Mouse (Mus musculus): ENCODE results near the gene Sema5b. TPM values are rescaled to one million over a fixed set of nuclear protein-coding genes. Genes with fewer than 3 reads are reported as not detected.

Gene Sema5b
- polyA plus RNA-seq, 1 experiment = not detected

DNA sequence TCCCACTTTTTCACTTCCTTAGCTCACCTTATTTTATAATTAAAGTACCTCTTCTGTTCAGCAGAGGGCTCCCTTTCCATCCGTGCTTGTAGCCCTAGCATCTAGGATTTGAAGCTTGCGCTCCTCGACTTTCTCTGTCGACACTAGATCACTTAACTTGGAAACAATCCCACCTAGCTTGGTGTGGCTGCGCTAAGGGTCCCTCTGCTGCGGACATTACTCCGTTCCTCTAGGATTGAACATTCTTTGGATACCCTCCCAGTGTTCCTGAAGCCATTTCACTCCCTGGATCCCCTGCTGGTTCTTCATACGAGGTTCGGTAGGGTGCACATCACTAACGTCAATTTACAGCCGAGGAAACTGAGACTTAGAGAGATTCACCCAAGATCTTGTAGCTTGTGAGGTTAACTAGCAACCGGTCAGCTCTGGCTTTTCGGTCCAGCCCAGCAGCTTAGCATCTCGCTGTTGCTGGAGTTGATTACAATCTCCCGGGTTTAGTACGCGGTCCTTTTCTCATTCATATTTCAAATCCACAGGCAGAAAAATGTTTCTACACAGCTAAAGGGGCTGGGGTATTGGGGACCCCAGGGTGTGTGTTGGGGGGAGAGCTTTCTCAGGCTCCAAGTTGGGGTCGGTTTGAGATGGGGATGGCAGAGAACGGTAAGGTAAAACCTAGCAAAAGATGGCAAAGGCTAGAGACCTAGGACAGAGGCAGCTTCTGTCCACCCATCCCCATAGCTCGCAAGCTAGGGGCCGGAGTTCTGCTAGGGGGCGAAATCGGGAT, 420 bp upstream of the Sema5b start:
- no peak for TF ChIP-seq GATA1 (IDR thresholded peaks at IDR 0.05; ENCODE audit: low read length)

DNA sequence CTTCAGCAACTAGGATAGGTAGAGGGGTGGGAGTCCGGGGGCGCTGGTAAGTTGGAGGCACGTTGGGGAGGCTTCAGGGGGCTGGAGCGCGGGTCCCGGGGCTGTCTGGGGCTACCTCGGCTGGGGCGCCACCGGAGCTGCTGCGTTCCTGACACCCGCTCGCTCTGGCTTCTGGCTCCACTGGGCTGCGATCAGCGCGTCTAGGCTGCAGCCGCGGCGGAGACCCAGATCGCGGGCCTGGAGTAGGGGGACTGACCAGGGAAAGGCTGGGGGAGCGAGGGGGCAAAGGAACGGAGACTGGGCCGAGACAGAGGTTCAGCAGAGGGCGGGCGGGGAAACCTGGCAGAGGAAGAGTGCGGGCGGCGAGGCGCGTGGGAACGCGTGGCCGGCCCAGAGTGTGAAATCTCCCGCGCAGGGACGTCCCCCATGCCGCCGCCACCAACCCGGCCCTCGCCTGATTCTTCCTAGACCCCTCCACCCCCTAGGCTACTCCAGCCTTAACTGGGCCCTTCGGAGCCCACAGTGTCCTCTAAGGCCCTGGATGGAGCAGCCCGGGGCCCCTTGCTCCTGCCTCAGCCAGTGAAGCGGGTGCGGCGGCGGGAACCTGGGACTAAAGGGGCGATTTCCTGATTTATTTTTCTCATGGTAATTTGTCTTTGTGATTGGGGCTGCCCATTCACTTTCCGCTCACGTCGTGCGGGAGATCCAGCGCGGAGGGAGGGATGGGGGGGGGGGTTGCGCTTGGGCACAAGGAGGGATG, 896 bp downstream of the Sema5b start:
- no peak for TF ChIP-seq GATA1 (IDR thresholded peaks at IDR 0.05; ENCODE audit: low read length)

DNA sequence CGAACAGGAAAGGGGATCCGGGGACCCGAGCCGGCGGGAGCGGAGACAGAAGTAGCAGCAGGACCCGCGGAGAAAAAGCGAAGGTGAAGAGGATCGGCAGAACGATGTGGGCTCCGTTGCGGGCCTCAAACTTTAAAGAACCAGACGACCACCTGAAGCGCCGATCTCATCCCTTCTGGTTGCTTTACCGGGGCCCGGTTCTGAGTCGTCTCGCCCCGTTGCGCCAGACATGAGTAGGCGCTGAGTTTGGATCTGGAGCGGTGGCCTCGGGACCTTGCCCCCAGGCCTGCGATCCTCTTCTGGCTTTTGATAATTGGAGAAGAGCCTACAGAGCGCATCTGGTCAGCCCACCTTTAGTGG, 1.5 kb downstream of the Sema5b start:
- no peak for TF ChIP-seq GATA1 (IDR thresholded peaks at IDR 0.05; ENCODE audit: low read length)

DNA sequence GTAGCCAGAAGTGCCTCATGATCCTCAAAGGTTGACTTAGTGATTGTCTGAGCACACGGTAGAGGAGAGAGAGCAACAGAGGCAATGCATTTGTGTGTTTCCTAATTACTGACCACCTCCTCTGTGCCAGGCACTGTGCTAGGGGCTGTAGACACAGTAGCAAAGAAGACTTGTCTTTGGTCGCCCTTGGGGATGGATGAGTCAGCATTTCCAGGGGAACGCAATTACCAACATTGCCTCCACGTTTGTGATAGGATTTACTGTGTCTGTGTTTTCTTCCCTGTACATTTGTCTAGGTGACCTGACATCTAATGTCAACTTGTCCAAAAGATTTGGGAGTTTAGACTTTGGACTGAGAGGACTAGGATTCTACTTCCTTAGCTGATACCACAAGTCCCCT, 4.8 kb downstream of the Sema5b start:
- no peak for TF ChIP-seq GATA1 (IDR thresholded peaks at IDR 0.05; ENCODE audit: low read length)

DNA sequence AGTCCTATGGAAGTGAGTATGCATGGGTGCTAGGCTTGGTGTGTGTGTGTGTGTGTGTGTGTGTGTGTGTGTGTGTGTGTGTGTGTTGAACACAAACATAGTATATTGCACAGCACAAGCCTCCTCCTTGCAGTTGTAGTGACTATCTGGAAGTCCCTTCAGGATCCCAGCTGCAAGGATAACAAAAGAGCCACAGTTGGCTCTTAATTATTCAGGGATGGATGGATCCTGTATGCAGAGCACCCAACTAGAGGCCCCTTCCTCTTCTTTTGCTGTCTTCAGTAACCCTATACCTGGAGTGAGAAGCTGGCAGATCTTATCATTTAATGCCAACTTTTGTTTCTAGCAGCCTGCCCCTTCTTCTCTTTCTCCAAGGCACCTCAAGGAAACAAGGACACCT, 7.0 kb downstream of the Sema5b start:
- TF ChIP-seq GATA1 (IDR thresholded peaks at IDR 0.05; ENCODE audit: low read length) = no peak

- no peak for TF ChIP-seq GATA1 (IDR thresholded peaks at IDR 0.05; ENCODE audit: low read length)
These were observed 8.4 kb downstream of the Sema5b start for GRCm38 (mm10) chr16:35549354-35549753.

- TF ChIP-seq GATA1 (IDR thresholded peaks at IDR 0.05; ENCODE audit: low read length) = no peak
These were observed 14.9 kb downstream of the Sema5b start for GRCm38 (mm10) chr16:35555596-35556482.

DNA sequence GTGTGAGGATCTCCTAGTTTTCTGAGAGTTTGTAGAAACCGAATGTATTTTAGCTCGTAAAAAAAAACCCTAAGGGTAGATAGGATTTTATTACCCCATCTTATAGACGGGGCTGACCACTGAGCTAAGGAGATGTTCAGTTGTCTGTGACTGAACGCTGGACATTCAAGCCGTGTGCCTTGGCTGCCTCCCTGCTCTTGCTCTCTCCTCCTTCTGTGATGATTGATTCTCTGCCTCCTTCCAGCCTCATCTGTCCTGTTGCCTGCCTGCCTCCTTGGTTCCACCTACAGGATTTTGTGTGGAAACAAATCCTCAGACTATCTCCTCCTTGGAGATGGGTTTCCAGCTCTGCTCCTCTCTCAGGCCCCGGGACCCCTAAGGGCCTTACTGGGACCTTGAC, 16.1 kb downstream of the Sema5b start:
- TF ChIP-seq GATA1 (IDR thresholded peaks at IDR 0.05; ENCODE audit: low read length) = no peak

DNA sequence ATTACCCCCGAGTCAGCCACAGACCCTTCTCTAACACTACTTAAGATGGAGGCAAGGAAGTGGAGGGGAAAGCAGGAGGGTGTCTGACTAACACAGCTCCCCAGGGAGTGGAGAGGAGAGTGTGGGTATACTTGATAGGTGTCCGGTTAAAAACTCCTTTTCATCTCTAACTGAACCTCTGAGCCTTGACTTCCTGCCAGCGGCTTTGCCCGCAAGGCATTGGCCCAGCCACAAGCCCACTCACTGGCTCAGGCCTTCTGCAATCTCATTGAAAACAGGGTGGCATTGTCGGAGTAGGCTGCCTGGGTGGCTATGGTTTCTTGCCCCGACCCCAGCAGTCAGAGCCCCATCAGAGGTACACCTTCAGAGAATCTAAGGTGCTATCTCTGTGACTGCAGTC, 20.6 kb downstream of the Sema5b start:
- TF ChIP-seq GATA1 (IDR thresholded peaks at IDR 0.05; ENCODE audit: low read length) = no peak

- TF ChIP-seq GATA1 (IDR thresholded peaks at IDR 0.05; ENCODE audit: low read length) = no peak
These were observed 23.4 kb downstream of the Sema5b start for GRCm38 (mm10) chr16:35564246-35564905.

DNA sequence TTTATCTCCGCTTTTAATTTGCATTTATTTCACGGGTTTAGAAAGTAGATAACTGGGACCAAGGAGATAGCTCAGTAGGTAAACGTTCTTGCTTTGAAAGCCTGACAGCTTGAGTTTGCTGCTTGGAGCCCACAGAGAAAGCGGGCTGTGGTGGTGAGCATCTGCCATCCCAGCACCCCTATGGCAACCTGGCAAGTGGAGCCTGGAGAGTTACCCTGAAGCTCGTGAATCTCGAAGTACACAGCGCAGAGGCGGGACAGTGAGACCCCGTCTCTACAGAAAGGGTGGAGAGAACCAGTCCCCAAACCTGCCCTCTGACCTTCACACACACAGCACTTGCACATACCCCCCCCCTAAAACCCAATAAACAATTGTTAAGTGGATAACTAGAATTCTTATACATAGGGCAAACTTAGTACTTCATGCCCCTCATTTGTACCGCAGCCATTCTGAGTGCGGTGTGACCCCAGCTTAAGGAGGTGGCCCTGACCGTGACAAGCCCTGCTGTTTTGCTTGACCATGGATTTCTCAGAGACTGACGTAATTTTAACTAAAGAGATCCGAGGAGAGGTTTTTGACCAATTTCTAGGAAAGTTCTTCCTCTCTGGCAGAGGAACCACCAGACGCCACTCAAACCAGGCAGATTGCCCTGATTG, 27.4 kb downstream of the Sema5b start:
- TF ChIP-seq GATA1 (IDR thresholded peaks at IDR 0.05; ENCODE audit: low read length) = no peak

DNA sequence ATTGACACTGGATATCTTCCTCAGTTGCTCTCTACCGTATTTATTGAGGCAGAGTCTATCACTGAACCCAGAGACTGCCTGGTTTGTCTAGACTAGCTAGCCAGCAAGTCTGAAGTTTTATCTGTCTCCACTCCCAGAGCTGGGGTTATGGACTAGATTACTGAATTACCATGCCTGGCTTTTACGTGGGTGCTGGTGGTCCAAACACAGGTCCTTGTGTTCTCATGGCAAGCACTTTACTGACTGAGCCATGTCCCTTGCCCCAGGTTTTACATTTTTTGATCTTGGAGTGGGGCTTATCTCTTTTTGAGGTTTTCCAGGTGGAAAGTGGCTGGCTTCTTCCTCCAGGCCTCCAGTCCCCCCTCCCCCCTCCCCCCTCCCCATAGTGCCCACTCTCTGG, 28.4 kb downstream of the Sema5b start:
- no peak for TF ChIP-seq GATA1 (IDR thresholded peaks at IDR 0.05; ENCODE audit: low read length)

DNA sequence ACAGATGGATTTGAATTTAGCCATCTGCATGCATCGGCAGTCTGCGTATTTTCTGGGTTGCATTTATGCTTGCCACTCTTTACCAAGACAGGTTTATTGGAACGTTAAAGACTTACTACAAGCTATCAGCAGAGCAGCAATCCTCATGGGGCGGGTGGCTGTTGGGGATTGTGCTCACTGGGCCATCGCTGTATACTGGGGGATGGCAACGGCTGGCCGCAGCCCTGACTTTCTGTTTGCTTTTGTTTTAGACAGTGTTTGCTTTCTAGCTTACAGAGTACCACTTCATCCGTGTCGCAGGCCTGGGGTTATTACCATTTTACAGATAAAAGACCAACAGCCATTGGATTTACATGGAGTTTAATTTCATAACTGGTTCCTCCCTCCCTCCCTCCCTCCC, 28.8 kb downstream of the Sema5b start:
- TF ChIP-seq GATA1 (IDR thresholded peaks at IDR 0.05; ENCODE audit: low read length) = no peak

DNA sequence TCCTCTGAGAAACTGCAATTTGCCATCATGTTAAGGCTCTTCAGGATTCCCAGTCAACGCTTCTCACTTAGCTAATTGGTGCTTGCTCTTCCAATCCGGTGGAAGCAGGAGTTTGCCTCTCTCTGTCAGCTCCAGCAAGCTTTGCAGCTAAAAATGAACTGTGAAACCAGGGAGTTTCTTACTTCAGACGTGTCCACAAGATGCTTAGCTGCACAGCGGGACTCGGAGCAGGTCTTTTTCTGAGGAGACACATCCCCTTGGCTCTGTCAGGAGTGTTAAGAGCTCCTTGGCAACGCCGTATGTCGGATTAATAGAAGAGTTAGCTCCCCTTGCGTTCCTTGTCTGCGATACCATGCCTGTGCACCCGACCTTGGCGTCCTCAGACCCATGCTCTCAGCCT, 29.7 kb downstream of the Sema5b start:
- no peak for TF ChIP-seq GATA1 (IDR thresholded peaks at IDR 0.05; ENCODE audit: low read length)

DNA sequence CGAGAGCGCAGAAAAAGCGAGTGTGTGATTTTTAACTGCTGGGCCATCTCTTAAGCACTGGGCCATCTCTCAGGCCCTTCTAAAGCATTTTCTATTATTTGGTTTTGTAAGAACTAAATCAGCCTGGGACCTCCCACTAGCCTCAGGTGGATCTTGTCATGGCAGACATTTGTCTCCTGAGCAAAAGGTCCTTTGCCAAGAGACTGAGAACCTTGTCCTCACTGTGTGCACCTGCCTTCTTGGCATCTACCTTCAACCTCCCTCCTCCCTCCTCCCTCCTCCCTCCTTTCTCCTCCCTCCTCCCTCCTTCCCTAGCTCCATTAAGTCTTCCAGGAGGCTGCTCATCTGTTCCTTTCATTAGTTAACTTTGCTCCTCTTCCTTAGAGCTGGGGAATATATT, 32.6 kb downstream of the Sema5b start:
- no peak for TF ChIP-seq GATA1 (IDR thresholded peaks at IDR 0.05; ENCODE audit: low read length)
